Mouse (Mus musculus): ENCODE results near the gene Neb.

- TF ChIP-seq GATA1 (IDR thresholded peaks at IDR 0.05; ENCODE audit: borderline replicate concordance, low read length) (no peak), FLI1 (IDR thresholded peaks at IDR 0.05; ENCODE audit: low read length) (no peak)
Observed at GRCm38 (mm10) chr2:52314922-52315730, 63.1 kb downstream of the Neb start.

Data from megakaryocyte, embryonic 14.5 days (primary cell).